Mouse (Mus musculus) adrenal gland, postnatal 10 days (tissue): ENCODE results near the gene St7l. TPM values are rescaled to one million over a fixed set of nuclear protein-coding genes. Genes with fewer than 3 reads are reported as not detected.

Experiments
- DNase-seq: peaks from one replicate; pipeline ENCODE4 v3.0.0; 2021; ENCODE audit warnings: mixed read lengths
- total RNA-seq, 2 experiments: library from RNA; stranded (reverse); gene quantifications; 2 replicates each; pipeline ENCODE4 v1.2.3; 2021

Gene St7l
- total RNA-seq, 2 experiments from 2014 or later: 30.5 to 31.0 TPM

GRCm38 (mm10) chr3:104901154-104901553 is 37.3 kb downstream of the St7l start:
- DNase-seq: no peak

- DNase-seq: no peak
These were observed 41.6 kb downstream of the St7l start for GRCm38 (mm10) chr3:104905389-104905788.

GRCm38 (mm10) chr3:104906007-104906406 is 42.2 kb downstream of the St7l start:
- no peak for DNase-seq

GRCm38 (mm10) chr3:104909195-104909594 is 45.4 kb downstream of the St7l start:
- no peak for DNase-seq

GRCm38 (mm10) chr3:104914986-104915385 is 51.2 kb downstream of the St7l start:
- no peak for DNase-seq

GRCm38 (mm10) chr3:104929385-104929784 is 65.6 kb downstream of the St7l start:
- DNase-seq: no peak

GRCm38 (mm10) chr3:104937728-104938305 is 74.0 kb downstream of the St7l start:
- DNase-seq: no peak

- no peak for DNase-seq
These were observed 74.5 kb downstream of the St7l start for GRCm38 (mm10) chr3:104938327-104938726.

GRCm38 (mm10) chr3:104940691-104941090 is 76.9 kb downstream of the St7l start:
- DNase-seq: no peak

GRCm38 (mm10) chr3:104942682-104943081 is 78.9 kb downstream of the St7l start:
- DNase-seq: no peak

GRCm38 (mm10) chr3:104943333-104943732 is 79.5 kb downstream of the St7l start:
- DNase-seq: no peak

GRCm38 (mm10) chr3:104944894-104945293 is 81.1 kb downstream of the St7l start:
- no peak for DNase-seq

GRCm38 (mm10) chr3:104950926-104951325 is 87.1 kb downstream of the St7l start:
- no peak for DNase-seq

GRCm38 (mm10) chr3:104952891-104953670 is 89.3 kb downstream of the St7l start:
- DNase-seq: no peak

GRCm38 (mm10) chr3:104954137-104954536 is 90.3 kb downstream of the St7l start:
- DNase-seq: no peak

GRCm38 (mm10) chr3:104954551-104954950 is 90.7 kb downstream of the St7l start:
- DNase-seq: no peak

GRCm38 (mm10) chr3:104956131-104956581 is 92.4 kb downstream of the St7l start:
- DNase-seq: no peak

- no peak for DNase-seq
These were observed 96.5 kb downstream of the St7l start for GRCm38 (mm10) chr3:104960026-104961000.

- DNase-seq: peak; percentile 59
These were observed 97.6 kb downstream of the St7l start, which contains the start of gene Wnt2b for GRCm38 (mm10) chr3:104961066-104962059. Wnt2b (minus strand) TSS chr3:104961921.

GRCm38 (mm10) chr3:104962141-104962611 is 98.4 kb downstream of the St7l start:
- DNase-seq: peak; percentile 44

GRCm38 (mm10) chr3:104962866-104963265 is 99.1 kb downstream of the St7l start:
- no peak for DNase-seq
